In genomic region chr5:134901012-134901643, GRCm38 (mm10) we compare ENCODE assay signal across 10 mouse cellular contexts. TPM values are rescaled to one million over a fixed set of nuclear protein-coding genes. Genes with fewer than 3 reads are reported as not detected.
DNase-seq lines count a peak whose midpoint lies in the region; ATAC-seq lines count a peak whose summit lies in the region.
"Had no signal": no experiment of that assay in that cellular context is flagged by ENCODE, and none has a peak within 500 bp of the region (broad histone marks: within the 10 kb centered on the region; RNA-seq: fewer than 3 reads in every experiment).

No protein-coding gene starts in this region.

- H3K36me3 ChIP-seq in hindbrain, embryonic 10.5 days, result no peaks in the 10 kb centered on the region
- no peaks in the 10 kb centered on the region for H3K36me3 ChIP-seq in hindbrain, embryonic 12.5 days
- no peaks in the 10 kb centered on the region for H3K36me3 ChIP-seq in intestine, embryonic 14.5 days (ENCODE audit: control insufficient read depth, insufficient read depth, low read length)

- DNase-seq in hindbrain, embryonic 10.5 days (ENCODE audit: low spot score), result peak; percentile 35
- peak; percentile 45 for DNase-seq in Muller cell, postnatal 12 days (ENCODE audit: inconsistent ontology term)
- peak; percentile 56 for DNase-seq in embryo, embryonic 10 days (ENCODE audit: low spot score)
- peak; percentile 60 for DNase-seq in intestine, embryonic 14.5 days (ENCODE audit: low spot score)
- peak; percentile 13 to 20 for DNase-seq in left cerebral cortex, postnatal 36 days (ENCODE audit: low spot score in 2 of 2)
- DNase-seq in right cerebral cortex, postnatal 14 days, result peak; percentile 26

- H3K4me2 ChIP-seq in hindbrain, embryonic 12.5 days (replicated peaks), result no peak overlapping the region
- no peak overlapping the region for H3K4me2 ChIP-seq in intestine, embryonic 14.5 days (ENCODE audit: low read length)

- WGBS in hindbrain, embryonic 10.5 days, result 50% methylated on average over 12 of the region's 12 CpGs
- 39% methylated on average over 12 of the region's 12 CpGs for WGBS in hindbrain, embryonic 12.5 days
- WGBS in intestine, embryonic 14.5 days, result 26% methylated on average over 12 of the region's 12 CpGs

- no peaks in the 10 kb centered on the region for H3K9me3 ChIP-seq in hindbrain, embryonic 10.5 days
- no peaks in the 10 kb centered on the region for H3K9me3 ChIP-seq in hindbrain, embryonic 12.5 days (replicated peaks)
- H3K9me3 ChIP-seq in intestine, embryonic 14.5 days (ENCODE audit: control insufficient read depth, low read length), result no peaks in the 10 kb centered on the region

- no peak overlapping the region for H3K9ac ChIP-seq in hindbrain, embryonic 12.5 days
- no peak overlapping the region for H3K9ac ChIP-seq in intestine, embryonic 14.5 days (ENCODE audit: low read length)

- no peak overlapping the region for H3K4me3 ChIP-seq in hindbrain, embryonic 10.5 days
- H3K4me3 ChIP-seq in hindbrain, embryonic 12.5 days, result no peak overlapping the region
- H3K4me3 ChIP-seq in intestine, embryonic 14.5 days (ENCODE audit: low read depth, low read length), result no peak overlapping the region

- no peak overlapping the region for H3K27ac ChIP-seq in hindbrain, embryonic 10.5 days
- no peak overlapping the region for H3K27ac ChIP-seq in hindbrain, embryonic 12.5 days
- H3K27ac ChIP-seq in intestine, embryonic 14.5 days (ENCODE audit: low read depth), result no peak overlapping the region

- ATAC-seq in hindbrain, embryonic 12.5 days (ENCODE audit: low FRiP score), result no peak
- ATAC-seq in intestine, embryonic 14.5 days (replicated peaks; ENCODE audit: low FRiP score, low TSS enrichment, low read depth), result peak; percentile 56
- no peak for ATAC-seq in megakaryocyte progenitor cell, adult 5-6 weeks (replicated peaks; ENCODE audit: poor library complexity)

- peaks cover 5% of the 10 kb centered on the region; the same call in 1 of the 2 replicates for H3K27me3 ChIP-seq in hindbrain, embryonic 10.5 days (ENCODE audit: insufficient read depth, poor library complexity, severe bottlenecking)
- no peaks in the 10 kb centered on the region for H3K27me3 ChIP-seq in hindbrain, embryonic 12.5 days
- no peaks in the 10 kb centered on the region for H3K27me3 ChIP-seq in intestine, embryonic 14.5 days (replicated peaks; ENCODE audit: control insufficient read depth, insufficient read depth, low read length)

- intact Hi-C loops in left cerebral cortex, postnatal 36 days (cut with DNase I), result loop anchor here (5.0 to 10.0 kb wide), 2 partner anchors 154 to 194 kb away; partner anchors contain the start of gene Eln

- H3K4me1 ChIP-seq in hindbrain, embryonic 10.5 days (replicated peaks), result peaks cover 22% of the 10 kb centered on the region
- peaks cover 12% of the 10 kb centered on the region; the same call in 1 of the 2 replicates for H3K4me1 ChIP-seq in hindbrain, embryonic 12.5 days
- peaks cover 12% of the 10 kb centered on the region for H3K4me1 ChIP-seq in intestine, embryonic 14.5 days (replicated peaks; ENCODE audit: control insufficient read depth, insufficient read depth, low read length)

RNA-seq across cellular contexts. Expression of gene Tmem270, which starts 5.4 kb away (rescaled TPM):
- not detected in 2 replicates for polyA plus RNA-seq in hindbrain, embryonic 10.5 days (2016; fragmentation: Nextera tagmentation; extraction: Ambion mirVana)
- not detected in 2 replicates for polyA plus RNA-seq in hindbrain, embryonic 12.5 days (2016; fragmentation: Nextera tagmentation; extraction: Ambion mirVana)
- not detected in 2 replicates for polyA plus RNA-seq in intestine, embryonic 14.5 days (2014; fragmentation: Nextera tagmentation; extraction: Ambion mirVana)
- not detected for total RNA-seq in left cerebral cortex, postnatal 36 days (2021)
- not detected in 2 replicates for total RNA-seq in megakaryocyte progenitor cell, adult 5-6 weeks (2015)
- not detected in 2 replicates for total RNA-seq in megakaryocyte progenitor cell, adult 5-6 weeks (2017)
- total RNA-seq: adrenal gland, adult 18-20 months; left cerebral cortex, adult 18-20 months had no signal

RNA-seq across cellular contexts. Expression of gene Cldn13, which starts 14.2 kb away (rescaled TPM):
- polyA plus RNA-seq in hindbrain, embryonic 10.5 days (2016; fragmentation: Nextera tagmentation; extraction: Ambion mirVana), result 2.8 and 3.9 TPM in 2 replicates
- polyA plus RNA-seq in hindbrain, embryonic 12.5 days (2016; fragmentation: Nextera tagmentation; extraction: Ambion mirVana), result 2.4 and 2.6 TPM in 2 replicates
- polyA plus RNA-seq in intestine, embryonic 14.5 days (2014; fragmentation: Nextera tagmentation; extraction: Ambion mirVana), result 0.23 TPM in 1 of 2 replicates, not detected in the other
- total RNA-seq in left cerebral cortex, postnatal 36 days (2021), result not detected
- 17.0 and 19.0 TPM in 2 replicates for total RNA-seq in megakaryocyte progenitor cell, adult 5-6 weeks (2015)
- 5.3 and 10.9 TPM in 2 replicates for total RNA-seq in megakaryocyte progenitor cell, adult 5-6 weeks (2017)
- total RNA-seq: adrenal gland, adult 18-20 months; left cerebral cortex, adult 18-20 months had no signal

RNA-seq across cellular contexts. Expression of gene Mettl27, which starts 31.0 kb away (rescaled TPM):
- 12.0 and 12.6 TPM in 2 replicates for polyA plus RNA-seq in hindbrain, embryonic 10.5 days (2016; fragmentation: Nextera tagmentation; extraction: Ambion mirVana)
- polyA plus RNA-seq in hindbrain, embryonic 12.5 days (2016; fragmentation: Nextera tagmentation; extraction: Ambion mirVana), result 10.4 and 10.5 TPM in 2 replicates
- polyA plus RNA-seq in intestine, embryonic 14.5 days (2014; fragmentation: Nextera tagmentation; extraction: Ambion mirVana), result 22.7 and 24.6 TPM in 2 replicates
- 10 to 100 TPM in 1 of 2 experiments, 1 to 10 TPM in 1; 9.6 to 10.9 TPM for total RNA-seq in left cerebral cortex, postnatal 36 days (2021)
- 1.9 and 3.9 TPM in 2 replicates for total RNA-seq in megakaryocyte progenitor cell, adult 5-6 weeks (2015)
- total RNA-seq in megakaryocyte progenitor cell, adult 5-6 weeks (2017), result 0.92 and 3.4 TPM in 2 replicates

RNA-seq across cellular contexts. Expression of gene Cldn4, which starts 45.6 kb away (rescaled TPM):
- 9.9 and 11.0 TPM in 2 replicates for polyA plus RNA-seq in hindbrain, embryonic 10.5 days (2016; fragmentation: Nextera tagmentation; extraction: Ambion mirVana)
- 4.2 and 6.1 TPM in 2 replicates for polyA plus RNA-seq in hindbrain, embryonic 12.5 days (2016; fragmentation: Nextera tagmentation; extraction: Ambion mirVana)
- polyA plus RNA-seq in intestine, embryonic 14.5 days (2014; fragmentation: Nextera tagmentation; extraction: Ambion mirVana), result 78.1 and 78.3 TPM in 2 replicates
- total RNA-seq in left cerebral cortex, postnatal 36 days (2021), result not detected
- not detected in 2 replicates for total RNA-seq in megakaryocyte progenitor cell, adult 5-6 weeks (2015)
- total RNA-seq in megakaryocyte progenitor cell, adult 5-6 weeks (2017), result not detected in 2 replicates
- total RNA-seq: adrenal gland, adult 18-20 months; left cerebral cortex, adult 18-20 months had no signal
